Mouse (Mus musculus) CD4-positive, CD25-positive, alpha-beta regulatory T cell, adult 2 months (primary cell): ENCODE measurements around the gene Irf1.

Experiments used
- DNase-seq: peaks from one replicate; pipeline ENCODE4 v3.0.0-alpha.2; 2012; ENCODE audit warnings: low read depth, low spot score

The Irf1 gene

GRCm38 (mm10) chr11:53769760-53770124, at the start of gene Irf1:
Irf1 (plus strand) TSS chr11:53770014.
- DNase-seq = peak; percentile 98

- no peak for DNase-seq
Observed at GRCm38 (mm10) chr11:53720715-53721114, 49.1 kb upstream of the Irf1 start, which contains the start of gene Il5. Il5 (plus strand) TSS chr11:53720794.

DNA sequence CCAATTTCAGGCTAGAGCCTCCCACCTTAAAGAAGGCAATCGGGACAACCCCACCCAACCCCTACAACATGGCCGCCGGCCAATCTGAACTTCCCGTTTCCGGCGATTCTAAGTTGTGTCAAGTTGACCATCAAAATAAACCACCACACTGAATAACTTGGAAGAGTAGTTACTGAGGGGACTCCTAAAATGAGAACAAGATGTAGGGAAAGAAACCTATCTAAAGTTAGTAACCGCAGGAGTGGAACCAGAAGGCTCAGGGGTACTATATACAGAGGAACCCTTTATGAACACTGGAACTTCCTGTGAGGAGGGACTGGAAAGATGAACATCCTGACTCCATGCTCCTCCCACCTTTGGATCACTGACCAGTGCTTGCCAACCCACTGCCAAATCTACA, 38.4 kb upstream of the Irf1 start:
- DNase-seq = no peak

DNA sequence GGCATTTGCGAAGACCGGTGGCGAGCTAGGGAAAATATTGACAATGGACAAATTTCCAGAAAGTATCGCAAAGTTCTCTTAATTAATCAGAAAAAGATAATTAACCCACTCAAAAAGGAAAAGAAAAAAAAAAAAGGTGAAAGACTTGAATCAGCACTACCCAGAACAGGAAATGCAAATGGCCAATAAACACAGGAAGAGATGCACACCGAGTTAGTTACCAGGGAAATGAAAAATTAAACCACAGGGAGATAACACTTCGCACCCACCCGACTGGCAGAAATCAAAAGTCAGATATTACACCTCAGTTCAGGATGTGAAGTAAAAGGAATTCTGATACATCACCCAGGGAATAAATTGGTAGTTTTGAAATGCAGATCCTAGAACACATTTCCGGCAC, 37.6 kb upstream of the Irf1 start:
- DNase-seq = no peak

DNA sequence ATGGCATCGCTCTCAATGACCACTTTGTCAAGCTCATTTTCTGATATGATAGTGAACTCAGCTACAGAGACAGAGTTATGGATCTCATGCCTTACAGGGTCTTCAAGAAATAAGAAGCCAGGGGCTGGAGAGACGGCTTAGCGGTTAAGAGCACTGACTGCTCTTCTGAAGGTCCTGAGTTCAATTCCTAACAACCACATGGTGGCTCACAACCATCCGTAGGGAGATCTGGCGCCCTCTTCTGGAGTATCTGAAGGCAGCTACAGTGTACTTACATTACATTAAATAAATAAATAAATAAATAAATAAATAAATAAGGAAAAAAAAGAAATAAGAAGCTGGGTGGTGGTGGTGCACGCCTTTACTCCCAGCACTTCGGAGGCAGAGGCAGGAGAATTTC, 36.0 kb upstream of the Irf1 start:
- DNase-seq = peak; percentile 70

GRCm38 (mm10) chr11:53734431-53734830, 35.4 kb upstream of the Irf1 start:
- no peak for DNase-seq

DNA sequence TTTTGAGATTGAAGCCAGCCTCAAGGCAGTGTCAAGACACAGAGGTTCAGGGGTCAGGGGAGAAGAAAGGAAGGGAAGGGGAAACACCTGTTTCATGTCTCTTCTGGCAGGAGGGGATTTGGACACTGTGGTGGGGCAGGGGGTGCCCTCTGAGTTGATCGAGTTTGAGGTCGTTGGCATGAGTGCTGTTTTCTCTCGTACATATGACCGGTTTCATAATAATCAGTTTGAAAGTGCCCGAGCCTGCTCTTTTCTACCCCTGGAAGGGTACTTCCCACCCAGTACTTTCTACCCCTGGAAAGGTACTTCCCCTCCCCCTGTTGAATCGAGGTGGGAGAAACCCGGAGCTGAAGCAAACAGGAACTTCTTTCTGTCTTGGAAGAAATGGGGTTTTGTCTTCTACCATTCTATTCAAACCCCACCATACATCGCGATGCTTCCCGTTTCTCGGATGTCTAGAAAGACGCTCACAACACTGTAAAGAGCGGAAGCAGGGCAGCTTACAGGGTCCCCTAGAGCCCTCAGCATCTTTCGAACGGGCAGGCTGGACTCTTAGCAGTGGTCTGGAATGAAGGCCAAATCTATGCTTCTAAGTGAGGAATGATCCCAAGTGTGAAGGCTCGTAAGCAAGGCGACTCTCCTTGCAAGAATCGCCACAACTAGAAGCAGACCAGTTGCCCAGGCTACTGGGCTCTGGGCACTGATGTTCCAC, 34.7 kb upstream of the Irf1 start:
- DNase-seq = no peak

DNA sequence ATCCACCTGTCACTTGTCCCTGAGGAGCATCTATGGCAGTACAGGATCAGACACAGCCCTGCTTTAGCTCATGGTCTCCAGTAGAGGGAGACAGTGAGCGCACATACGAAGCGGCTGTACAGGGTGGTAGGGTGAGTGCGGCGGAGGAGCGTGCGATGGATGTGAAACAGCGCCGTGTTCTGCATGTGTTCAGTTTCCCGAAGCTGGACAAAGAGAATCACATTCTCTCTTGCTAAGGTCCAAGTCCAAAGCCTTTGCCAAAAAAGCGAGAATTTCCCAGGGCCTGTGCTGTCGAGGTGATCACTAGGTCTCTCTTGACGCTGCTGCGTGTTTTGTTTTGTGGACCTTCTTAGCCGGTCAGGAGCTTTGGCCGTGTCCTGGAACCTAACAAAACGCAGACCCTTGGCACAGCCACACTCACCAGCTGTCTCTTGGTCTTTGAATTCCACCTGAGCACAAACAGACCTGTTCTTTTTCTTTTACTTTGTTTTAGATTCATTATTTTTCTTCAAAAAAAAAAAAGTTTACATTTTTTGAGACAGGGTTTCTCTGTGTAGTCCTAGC, 34.0 kb upstream of the Irf1 start:
- DNase-seq = peak; percentile 92

GRCm38 (mm10) chr11:53736771-53737572, 32.8 kb upstream of the Irf1 start:
- peak; percentile 91 for DNase-seq

- peak; percentile 82 for DNase-seq
Observed at GRCm38 (mm10) chr11:53737573-53737946, 32.3 kb upstream of the Irf1 start.

DNA sequence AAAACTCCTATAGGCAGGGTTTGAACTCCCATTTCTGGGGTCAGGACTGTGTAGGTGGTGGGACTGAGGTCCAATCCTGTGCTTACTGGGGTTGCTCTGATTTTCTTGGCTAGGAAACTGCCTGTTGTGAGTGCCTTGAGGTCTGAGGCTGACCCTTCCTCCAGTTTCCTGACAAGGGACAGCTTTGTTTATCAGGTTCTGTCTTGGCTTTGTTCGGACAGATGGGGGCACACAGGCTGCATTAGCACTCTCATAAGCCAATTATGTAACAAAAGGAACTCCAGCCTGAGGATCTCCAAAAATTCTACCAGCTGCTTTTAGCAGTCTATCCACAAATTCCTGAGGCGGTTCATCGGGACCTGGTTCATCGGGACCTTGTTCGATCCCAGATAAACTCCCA, 27.5 kb upstream of the Irf1 start:
- DNase-seq = no peak

DNA sequence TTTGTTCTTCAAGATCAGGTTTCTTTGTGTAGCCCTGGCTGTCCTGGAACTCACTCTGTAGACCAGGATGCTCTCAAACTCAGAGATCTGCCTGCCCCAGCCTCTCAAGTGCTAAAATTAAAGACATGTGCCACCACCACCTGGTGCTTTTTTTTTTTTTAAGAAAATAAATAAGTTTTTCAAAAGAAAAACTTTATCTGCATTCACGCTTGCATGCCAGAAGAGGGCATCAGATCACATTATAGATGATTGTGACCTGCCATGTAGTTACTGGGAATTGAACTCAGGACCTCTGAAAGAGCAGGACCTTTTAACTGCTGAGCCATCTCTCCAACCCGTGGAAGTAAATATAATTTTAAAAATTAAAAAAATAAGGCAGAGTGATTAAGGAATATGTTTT, 24.6 kb upstream of the Irf1 start:
- no peak for DNase-seq

GRCm38 (mm10) chr11:53747985-53748384, 21.8 kb upstream of the Irf1 start:
- no peak for DNase-seq

GRCm38 (mm10) chr11:53748614-53749013, 21.2 kb upstream of the Irf1 start:
- no peak for DNase-seq

- DNase-seq = no peak
Observed at GRCm38 (mm10) chr11:53749306-53749705, 20.5 kb upstream of the Irf1 start.

DNA sequence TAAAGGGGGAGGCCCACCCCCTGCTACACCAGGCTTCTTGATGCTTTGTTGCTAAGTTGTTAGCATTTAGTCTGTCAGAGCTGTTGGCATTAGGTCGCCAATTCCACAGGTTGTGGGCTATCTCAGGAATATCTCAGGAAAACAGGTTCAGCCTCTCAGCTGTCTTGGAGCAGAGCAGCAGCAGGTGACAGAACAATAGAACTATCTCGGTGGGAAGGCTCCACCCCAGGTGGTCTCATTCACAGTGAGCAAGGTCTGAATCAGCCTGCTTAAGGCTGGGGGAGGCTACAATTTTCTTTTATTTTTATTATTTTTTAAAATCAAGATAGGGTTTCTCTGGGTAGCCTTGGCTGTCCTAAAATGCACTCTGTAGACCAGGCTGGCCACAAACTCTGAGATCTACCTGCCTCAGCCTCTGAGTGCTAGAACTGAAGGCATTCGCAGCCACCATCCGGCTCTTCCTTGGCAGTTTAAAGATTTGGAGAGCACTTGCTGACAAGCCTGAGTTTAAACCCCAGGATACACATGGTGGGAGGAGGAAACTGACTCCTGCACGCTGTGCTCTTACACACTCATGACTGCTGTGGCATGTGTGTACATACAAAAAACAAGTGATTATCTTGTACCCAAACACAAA, 20.0 kb upstream of the Irf1 start:
- no peak for DNase-seq

DNA sequence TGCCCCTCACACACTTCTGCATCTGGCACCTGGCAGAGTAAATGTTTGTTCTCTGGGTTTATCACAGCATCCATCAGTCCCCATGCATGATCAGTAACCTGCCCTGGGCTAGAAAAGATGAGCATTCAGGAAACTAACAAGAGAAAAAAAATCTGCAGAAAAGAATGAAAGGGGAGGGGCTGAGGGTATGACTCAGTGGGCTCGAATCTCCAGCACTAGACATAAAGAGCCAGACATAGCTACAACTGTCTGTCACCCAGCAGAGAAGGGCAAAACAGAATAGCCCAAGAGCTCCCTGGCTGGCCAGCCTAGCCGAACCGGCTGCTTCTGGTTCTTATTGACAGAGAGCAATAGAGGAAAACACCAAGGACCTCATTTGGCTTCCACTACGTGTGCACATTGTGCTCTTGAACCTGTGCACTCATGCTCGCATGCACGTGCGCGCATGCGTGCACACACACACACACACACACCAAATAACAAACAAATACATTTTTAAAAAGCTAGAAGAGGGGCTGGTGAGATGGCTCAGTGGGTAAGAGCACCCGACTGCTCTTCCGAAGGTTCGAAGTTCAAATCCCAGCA, 14.7 kb upstream of the Irf1 start:
- DNase-seq = no peak

- DNase-seq = no peak
Observed at GRCm38 (mm10) chr11:53757612-53758011, 12.2 kb upstream of the Irf1 start.

DNA sequence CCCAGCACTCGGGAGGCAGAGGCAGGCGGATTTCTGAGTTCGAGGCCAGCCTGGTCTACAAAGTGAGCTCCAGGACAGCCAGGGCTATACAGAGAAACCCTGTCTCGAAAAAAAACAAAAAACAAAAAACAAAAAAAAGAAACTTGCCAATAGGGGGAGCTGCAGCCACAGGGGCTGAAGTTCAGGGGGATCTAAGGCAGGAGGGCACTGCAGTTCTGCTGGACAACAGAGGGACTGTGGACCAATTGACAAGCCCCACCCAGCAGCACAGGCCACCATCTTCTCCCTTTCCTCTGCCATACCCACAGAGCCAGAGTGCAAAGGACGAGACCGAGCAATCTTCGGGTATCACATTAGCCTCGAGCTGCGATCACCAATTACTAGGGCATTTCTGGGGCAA, 11.8 kb upstream of the Irf1 start:
- peak; percentile 62 for DNase-seq

DNA sequence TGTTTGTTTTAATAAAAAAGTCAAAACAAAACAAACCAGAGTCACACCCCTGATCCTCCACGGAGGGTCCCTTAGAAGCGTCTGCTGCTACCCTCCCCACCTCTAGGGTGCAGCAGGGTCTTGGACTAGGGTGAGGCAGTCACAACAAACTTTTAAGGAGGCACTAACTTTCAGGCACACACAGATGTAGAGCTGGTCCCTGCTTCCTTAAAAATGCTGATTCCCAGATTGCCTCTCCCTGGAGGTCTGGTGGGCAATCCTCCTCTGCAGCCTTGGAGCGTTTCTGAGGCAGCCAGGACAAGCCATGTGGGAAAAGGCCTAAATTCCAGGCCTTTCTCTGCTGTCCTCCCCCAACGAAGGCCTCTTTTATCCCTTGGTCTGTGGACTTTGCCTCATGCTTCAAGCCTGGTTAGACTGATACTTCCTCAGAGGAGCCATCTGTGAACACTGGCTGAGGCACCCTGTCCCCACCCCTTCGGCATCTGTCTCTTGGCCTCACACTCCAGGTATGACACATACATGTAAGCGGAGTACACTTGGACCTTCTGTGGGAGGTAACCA, 10.9 kb upstream of the Irf1 start:
- peak; percentile 55 for DNase-seq

DNA sequence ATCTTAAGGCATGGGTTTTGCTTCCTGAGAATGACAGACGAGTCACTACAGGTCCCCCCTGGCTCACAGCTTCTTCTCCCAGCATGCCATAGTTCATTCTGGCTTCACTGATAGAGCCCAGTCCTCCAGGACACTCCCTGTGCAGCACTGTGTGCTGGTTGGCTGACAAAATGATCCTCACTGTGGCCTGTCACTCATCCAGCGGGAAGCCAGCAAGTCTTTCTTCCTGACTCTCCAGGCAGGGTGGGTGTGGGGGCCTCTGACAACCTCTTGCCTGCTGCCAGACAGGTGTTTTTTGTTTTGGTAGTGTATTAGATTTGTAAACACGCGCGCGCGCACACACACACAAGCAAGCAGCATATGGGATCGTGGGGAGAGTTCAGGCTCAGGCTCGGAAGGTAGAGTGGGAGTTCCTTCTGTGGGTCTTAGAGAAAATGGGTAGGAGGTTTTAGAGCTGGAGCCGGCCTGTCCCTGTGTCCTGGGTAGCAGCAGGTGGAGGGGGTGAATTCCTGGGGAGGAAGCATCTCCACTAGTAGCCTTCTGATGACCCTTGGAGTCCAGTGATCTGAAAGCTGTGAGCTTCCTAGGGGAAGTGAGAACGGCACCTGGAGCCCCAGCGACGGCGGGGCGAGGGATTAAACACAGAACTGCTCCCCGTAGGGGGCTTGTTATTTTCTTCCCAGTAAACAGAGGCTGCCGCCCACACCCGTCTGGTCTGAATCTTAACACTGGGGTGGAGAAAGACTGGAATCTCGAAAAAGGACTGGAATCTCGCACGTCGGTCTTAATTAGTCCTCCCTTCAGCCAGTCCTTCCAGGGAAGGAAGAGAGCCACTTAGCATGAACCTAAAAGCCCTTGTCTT, 10.0 kb upstream of the Irf1 start:
- DNase-seq = no peak
